Mouse (Mus musculus) left cerebral cortex, adult 8-10 months (tissue): ENCODE results near the gene Rpusd1. TPM values are rescaled to one million over a fixed set of nuclear protein-coding genes. Genes with fewer than 3 reads are reported as not detected.

Experiments
- microRNA-seq, 2 experiments: library from miRNA; unstranded; fragments of <30 nt; microRNA quantifications; one replicate each; pipeline ENCODE4 v1.2.0; 2022
- total RNA-seq, 4 experiments: library from RNA; stranded (reverse); gene quantifications; 2 replicates each; pipeline ENCODE4 v1.2.4; 2022

Gene Rpusd1
- total RNA-seq, 4 experiments from 2014 or later = 55.9 to 61.2 (median 58.2) TPM

Small RNA genes lying within 50 kb of the gene (microRNA-seq; reads per million reads assigned to microRNA genes)
- gene Gm25083 = 0 reads per million in 2 experiments
- 2.1 to 2.2 reads per million in 2 experiments for gene Mir6966

Other genes with a start within 250 kb of the Rpusd1 start
- 1 to 10 TPM; 1.4 to 1.7 (median 1.5) TPM for gene Sstr5, start 230.4 kb upstream of the Rpusd1 start, total RNA-seq
- gene Sox8, start 157.0 kb upstream of the Rpusd1 start, total RNA-seq = 10 to 100 TPM; 49.8 to 68.7 (median 54.9) TPM
- gene Lmf1, start 148.6 kb upstream of the Rpusd1 start, total RNA-seq = 10 to 100 TPM; 22.0 to 26.3 (median 24.6) TPM
- 100 to 1,000 TPM; 125 to 148 (median 137) TPM for gene Gng13, start 10.5 kb upstream of the Rpusd1 start, total RNA-seq
- gene Chtf18, start 251 bp upstream of the Rpusd1 start, total RNA-seq = 1 to 10 TPM; 1.8 to 3.1 (median 2.1) TPM
- gene Mslnl, start 8.4 kb downstream of the Rpusd1 start, total RNA-seq = 1 to 10 TPM in 1 of 4 experiments, under 1 TPM in 3; 0.30 to 1.1 (median 0.70) TPM
- gene Msln, start 26.7 kb downstream of the Rpusd1 start, total RNA-seq = 1 to 10 TPM; 2.3 to 4.9 (median 2.6) TPM
- gene Narfl, start 46.1 kb downstream of the Rpusd1 start, total RNA-seq = 10 to 100 TPM; 32.1 to 40.6 (median 37.2) TPM
- gene Haghl, start 58.0 kb downstream of the Rpusd1 start, total RNA-seq = 100 to 1,000 TPM; 120 to 140 (median 140) TPM
- gene Ccdc78, start 58.9 kb downstream of the Rpusd1 start, total RNA-seq = under 1 TPM in 3 of 4 experiments, not detected in 1; 0.37 to 0.84 (median 0.37) TPM
- 10 to 100 TPM; 83.6 to 99.1 (median 88.6) TPM for gene Fam173a, start 65.2 kb downstream of the Rpusd1 start, total RNA-seq
- gene AC134908.4, start 68.0 kb downstream of the Rpusd1 start, total RNA-seq = 1 to 10 TPM in 2 of 4 experiments, not detected in 2; 1.8 to 3.3 TPM
- gene Metrn, start 69.5 kb downstream of the Rpusd1 start, total RNA-seq = 10 to 100 TPM; 83.0 to 89.4 (median 88.3) TPM
- gene Fbxl16, start 81.4 kb downstream of the Rpusd1 start, total RNA-seq = 100 to 1,000 TPM; 603 to 725 (median 681) TPM
- gene Wdr24, start 96.0 kb downstream of the Rpusd1 start, total RNA-seq = 10 to 100 TPM; 22.1 to 28.5 (median 26.8) TPM
- 10 to 100 TPM; 52.6 to 63.8 (median 56.4) TPM for gene Jmjd8, start 101.2 kb downstream of the Rpusd1 start, total RNA-seq
- gene Stub1, start 105.7 kb downstream of the Rpusd1 start, total RNA-seq = 100 to 1,000 TPM; 168 to 175 (median 172) TPM
- 10 to 100 TPM; 32.6 to 42.3 (median 37.5) TPM for gene Rhbdl1, start 109.6 kb downstream of the Rpusd1 start, total RNA-seq
- gene Gm20683, start 114.1 kb downstream of the Rpusd1 start, total RNA-seq = 10 to 100 TPM; 19.4 to 25.5 (median 21.2) TPM
- gene Rhot2, start 117.2 kb downstream of the Rpusd1 start, total RNA-seq = 10 to 100 TPM; 59.9 to 86.5 (median 78.9) TPM
- 10 to 100 TPM; 23.4 to 29.1 (median 24.5) TPM for gene Wdr90, start 133.8 kb downstream of the Rpusd1 start, total RNA-seq
- gene Mcrip2, start 141.1 kb downstream of the Rpusd1 start, total RNA-seq = 10 to 100 TPM; 16.8 to 25.2 (median 19.0) TPM
- gene Mettl26, start 147.4 kb downstream of the Rpusd1 start, total RNA-seq = 10 to 100 TPM; 31.4 to 37.3 (median 34.6) TPM
- 1 to 10 TPM; 1.4 to 3.2 (median 1.5) TPM for gene Wfikkn1, start 153.2 kb downstream of the Rpusd1 start, total RNA-seq
- 10 to 100 TPM; 39.7 to 46.1 (median 45.1) TPM for gene Rab40c, start 192.1 kb downstream of the Rpusd1 start, total RNA-seq
- 100 to 1,000 TPM; 104 to 113 (median 104) TPM for gene Pigq, start 217.3 kb downstream of the Rpusd1 start, total RNA-seq
- gene Nhlrc4, start 217.3 kb downstream of the Rpusd1 start, total RNA-seq = under 1 TPM; 0.41 to 0.74 (median 0.48) TPM
- 1 to 10 TPM in 3 of 4 experiments, under 1 TPM in 1; 0.63 to 1.8 (median 1.4) TPM for gene A930017K11Rik, start 224.9 kb downstream of the Rpusd1 start, total RNA-seq